Mouse (Mus musculus) liver, embryonic 11.5 days (tissue): ENCODE data around the gene Mbd3. TPM values are rescaled to one million over a fixed set of nuclear protein-coding genes. Genes with fewer than 3 reads are reported as not detected.

Experiments used
- ATAC-seq: fragments of 200-750 bp; cut with Nextera tagmentation; replicated peaks from 2 replicates; pipeline ENCODE4 v1.8.0; 2017; ENCODE audit warnings: moderate number of reproducible peaks, mild to moderate bottlenecking, moderate TSS enrichment, moderate library complexity; ENCODE audit not compliant: low FRiP score
- DNase-seq: peaks from one replicate; pipeline ENCODE4 v3.0.0-alpha.2; 2017; ENCODE audit warnings: low spot score
- H3K27ac ChIP-seq: fragments of 300-500 bp; sonication (generic); 2 replicates; pipeline ENCODE4 v1.5.1; 2014; ENCODE audit warnings: mild to moderate bottlenecking, low read depth, low read length, control low read depth
- H3K27me3 ChIP-seq: fragments of 300-500 bp; sonication (generic); replicated peaks from 2 replicates; pipeline ENCODE4 v1.6.1; 2014; ENCODE audit warnings: low read length, mixed read lengths; ENCODE audit not compliant: control insufficient read depth, insufficient read depth
- H3K36me3 ChIP-seq: fragments of 300-500 bp; sonication (generic); 2 replicates; pipeline ENCODE4 v1.6.1; 2014; ENCODE audit warnings: mild to moderate bottlenecking, low read length, moderate library complexity, mixed read lengths; ENCODE audit not compliant: control insufficient read depth, insufficient read depth
- H3K4me1 ChIP-seq: fragments of 300-500 bp; sonication (generic); replicated peaks from 2 replicates; pipeline ENCODE4 v1.6.1; 2014; ENCODE audit warnings: low read length, mixed read lengths; ENCODE audit not compliant: control insufficient read depth, insufficient read depth
- H3K4me2 ChIP-seq: fragments of 300-500 bp; sonication (generic); 2 replicates; pipeline ENCODE4 v1.6.1; 2014; ENCODE audit warnings: mild to moderate bottlenecking, control low read depth, moderate library complexity
- H3K4me3 ChIP-seq: fragments of 300-500 bp; sonication (generic); 2 replicates; pipeline ENCODE4 v1.5.1; 2014; ENCODE audit warnings: low read depth, low read length, control low read depth
- H3K9ac ChIP-seq: fragments of 300-500 bp; sonication (generic); 2 replicates; pipeline ENCODE4 v1.6.1; 2014; ENCODE audit warnings: low read depth, low read length, control low read depth
- H3K9me3 ChIP-seq: fragments of 300-500 bp; sonication (generic); 2 replicates; pipeline ENCODE4 v1.6.1; 2016; ENCODE audit warnings: low read length, inconsistent platforms, mixed read lengths; ENCODE audit not compliant: control insufficient read depth
- WGBS: fragments of 180-500 bp; shearing (Covaris S2); extraction: QIAGEN DNeasy Blood & Tissue Kit; methylation state at CpG from one replicate; pipeline ENCODE4 v1.1.7; 2014; 5-methylcytosine and 5-hydroxymethylcytosine counted together
- polyA plus RNA-seq: library from polyadenylated mRNA; unstranded; fragments of >200 nt; fragmentation: Nextera tagmentation; extraction: Ambion mirVana; gene quantifications from 2 replicates; pipeline ENCODE4 v1.2.1, GENCODE M21; 2014

Gene Mbd3
- polyA plus RNA-seq, 1 experiment from 2014 or later: 175 TPM

DNA sequence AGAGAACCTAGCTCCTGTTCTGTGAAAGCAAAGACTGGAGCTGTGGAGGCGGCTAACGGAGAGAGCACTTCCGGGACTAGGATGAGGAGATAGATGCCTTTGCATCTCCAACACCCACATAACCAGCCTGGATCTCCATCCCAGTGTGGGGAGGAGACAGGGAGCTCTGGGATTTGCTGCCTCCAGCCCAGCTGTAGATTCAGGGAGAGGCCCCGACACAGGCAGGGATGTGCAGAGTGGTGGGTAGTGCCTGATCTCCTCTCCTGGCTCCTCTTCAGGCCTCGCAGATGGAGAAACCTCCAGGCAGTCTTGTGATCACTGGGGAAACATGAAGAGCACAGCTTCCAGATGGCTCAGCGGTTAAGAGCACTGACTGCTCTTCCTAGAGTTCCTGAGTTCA, 26.6 kb downstream of the Mbd3 start:
- peaks cover 10% of the 10 kb centered on the region; the same call in 1 of the 2 replicates for H3K27me3 ChIP-seq
- H3K9ac ChIP-seq: no peak overlapping the region
- H3K36me3 ChIP-seq: no peaks in the 10 kb centered on the region
- 77% methylated on average over 6 of the region's 6 CpGs for WGBS
- no peak overlapping the region for H3K4me2 ChIP-seq
- no peak overlapping the region for H3K27ac ChIP-seq
- H3K9me3 ChIP-seq: no peaks in the 10 kb centered on the region
- H3K4me1 ChIP-seq: no peaks in the 10 kb centered on the region
- H3K4me3 ChIP-seq: no peak overlapping the region
- DNase-seq: no peak
- ATAC-seq: no peak

DNA sequence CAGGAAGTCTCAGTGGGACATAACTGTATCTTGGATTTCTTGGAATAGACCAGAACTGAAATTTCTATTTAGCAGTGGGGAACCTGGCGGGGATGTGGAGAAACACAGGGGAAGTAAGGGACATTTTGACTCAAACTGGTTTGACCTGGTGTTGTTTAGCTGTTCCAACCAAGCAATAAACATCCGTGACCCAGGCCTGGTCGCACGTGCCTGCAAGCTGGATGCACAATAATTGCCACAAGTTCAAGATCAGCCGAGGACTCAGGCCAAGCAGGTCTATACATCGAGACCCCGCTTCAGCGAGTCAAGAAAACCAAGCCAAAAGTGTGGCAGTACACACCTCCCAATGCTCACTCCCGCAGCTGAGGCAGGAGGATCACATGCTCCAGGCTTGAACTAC, 27.4 kb downstream of the Mbd3 start:
- no peaks in the 10 kb centered on the region for H3K36me3 ChIP-seq
- H3K9me3 ChIP-seq: no peaks in the 10 kb centered on the region
- no peak overlapping the region for H3K4me3 ChIP-seq
- DNase-seq: no peak
- peaks cover 14% of the 10 kb centered on the region; the same call in 1 of the 2 replicates for H3K27me3 ChIP-seq
- no peak overlapping the region for H3K27ac ChIP-seq
- no peak overlapping the region for H3K9ac ChIP-seq
- H3K4me2 ChIP-seq: no peak overlapping the region
- no peaks in the 10 kb centered on the region for H3K4me1 ChIP-seq
- no peak for ATAC-seq
- 53% methylated on average over 9 of the region's 9 CpGs for WGBS

DNA sequence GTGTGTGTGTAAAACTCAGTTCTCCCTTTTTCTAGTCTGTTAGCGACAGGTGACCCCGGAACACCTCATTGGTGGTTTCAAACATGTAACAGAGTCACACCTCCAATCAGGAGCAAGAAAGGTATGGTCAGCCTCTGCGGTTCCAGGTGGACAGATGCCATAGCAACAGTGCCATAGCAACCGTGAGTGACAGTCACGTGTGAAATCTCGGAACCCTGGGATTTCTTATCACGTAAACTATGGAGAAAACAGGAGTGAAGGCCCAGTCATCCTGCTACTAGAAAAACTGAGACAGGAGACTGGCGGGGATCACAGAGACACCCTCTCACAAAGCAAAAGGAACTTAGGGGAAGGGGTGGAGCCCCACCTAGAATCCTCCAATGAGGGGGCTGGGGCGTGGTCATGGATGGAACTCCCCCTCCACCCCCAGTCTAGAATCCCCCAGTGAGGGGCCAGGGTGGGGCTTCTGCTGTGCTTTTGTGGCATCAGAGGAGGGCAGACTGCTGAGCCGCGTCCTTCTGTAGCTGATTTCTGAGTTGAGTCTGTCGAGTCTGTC, 27.9 kb downstream of the Mbd3 start:
- DNase-seq (no peak), ATAC-seq (no peak; the same call in 1 of the 2 replicates)
- no peak overlapping the region for H3K4me3 ChIP-seq
- no peaks in the 10 kb centered on the region for H3K4me1 ChIP-seq
- WGBS: 6% methylated on average over 12 of the region's 12 CpGs
- H3K36me3 ChIP-seq: no peaks in the 10 kb centered on the region
- H3K27ac ChIP-seq: no peak overlapping the region
- peaks cover 18% of the 10 kb centered on the region for H3K27me3 ChIP-seq
- H3K4me2 ChIP-seq: no peak overlapping the region
- no peak overlapping the region for H3K9ac ChIP-seq
- no peaks in the 10 kb centered on the region for H3K9me3 ChIP-seq

DNA sequence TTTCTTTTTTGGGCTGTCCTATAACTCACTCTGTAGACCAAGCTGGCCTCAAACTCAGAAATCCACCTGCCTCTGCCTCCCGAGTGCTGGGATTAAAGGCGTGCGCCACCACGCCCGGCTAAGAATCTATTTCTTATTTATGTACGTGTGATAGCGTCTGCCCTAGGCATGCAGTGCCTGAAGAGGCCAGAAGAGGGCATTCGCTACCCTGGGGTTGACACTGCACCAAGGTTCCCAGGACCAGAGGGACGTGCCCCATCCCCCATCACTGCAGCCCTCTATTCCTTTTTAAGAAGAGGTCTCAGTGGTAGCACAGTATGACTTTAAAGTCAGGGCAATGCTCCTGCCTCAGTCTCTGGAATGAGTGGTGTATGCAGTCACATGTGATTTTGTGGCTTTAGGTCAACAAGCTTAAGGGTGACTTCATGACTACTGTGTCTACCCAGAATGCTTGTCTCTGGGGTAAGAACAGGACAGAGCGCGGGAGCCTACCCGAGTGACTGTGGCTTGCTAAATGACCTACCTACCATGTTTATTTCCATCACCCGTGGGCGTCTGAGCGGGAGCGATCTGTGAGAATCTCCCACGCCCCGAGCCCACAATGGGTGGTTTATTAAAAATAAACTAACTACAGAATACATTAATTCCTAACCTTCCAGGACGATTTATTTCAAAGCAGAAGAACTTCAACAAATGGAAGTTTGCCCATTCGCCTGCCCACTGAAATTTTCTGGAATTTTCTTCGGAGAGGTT, 29.2 kb downstream of the Mbd3 start:
- DNase-seq: no peak
- 73% methylated on average over 21 of the region's 21 CpGs for whole genome bisulfite sequencing
- Histone ChIP-seq H3K4me1 (no peaks in the 10 kb centered on the region), H3K4me2 (no peak overlapping the region), H3K9ac (no peak overlapping the region), H3K4me3 (no peak overlapping the region), H3K36me3 (no peaks in the 10 kb centered on the region), H3K9me3 (no peaks in the 10 kb centered on the region), H3K27me3 (peaks cover 27% of the 10 kb centered on the region), H3K27ac (no peak overlapping the region)
- ATAC-seq: no peak

DNA sequence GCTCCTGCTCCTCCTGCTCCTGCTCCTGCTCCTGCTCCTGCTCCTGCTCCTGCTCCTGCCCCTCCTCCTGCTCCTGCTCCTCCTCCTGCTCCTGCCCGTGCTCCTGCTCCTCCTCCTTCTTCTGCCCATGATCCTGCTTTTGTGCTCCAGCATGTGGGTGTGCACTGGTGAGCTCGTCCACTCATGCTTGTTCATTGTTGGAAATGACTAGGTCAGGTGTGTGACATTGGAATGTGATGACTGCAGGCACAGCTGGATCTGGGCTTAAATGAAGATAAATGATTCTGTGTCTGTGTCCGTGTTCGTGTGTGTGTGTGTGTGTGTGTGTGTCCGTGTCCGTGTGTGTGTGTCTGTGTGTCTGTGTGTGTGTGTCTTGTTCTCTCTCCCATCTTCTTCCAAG, 31.0 kb downstream of the Mbd3 start:
- ATAC-seq (no peak), DNase-seq (no peak)
- Histone ChIP-seq H3K9me3 (no peaks in the 10 kb centered on the region), H3K9ac (no peak overlapping the region), H3K27me3 (peaks cover 42% of the 10 kb centered on the region), H3K4me3 (no peak overlapping the region), H3K36me3 (no peaks in the 10 kb centered on the region), H3K27ac (no peak overlapping the region), H3K4me1 (no peaks in the 10 kb centered on the region), H3K4me2 (no peak overlapping the region)
- 78% methylated on average over 6 of the region's 6 CpGs for whole genome bisulfite sequencing

DNA sequence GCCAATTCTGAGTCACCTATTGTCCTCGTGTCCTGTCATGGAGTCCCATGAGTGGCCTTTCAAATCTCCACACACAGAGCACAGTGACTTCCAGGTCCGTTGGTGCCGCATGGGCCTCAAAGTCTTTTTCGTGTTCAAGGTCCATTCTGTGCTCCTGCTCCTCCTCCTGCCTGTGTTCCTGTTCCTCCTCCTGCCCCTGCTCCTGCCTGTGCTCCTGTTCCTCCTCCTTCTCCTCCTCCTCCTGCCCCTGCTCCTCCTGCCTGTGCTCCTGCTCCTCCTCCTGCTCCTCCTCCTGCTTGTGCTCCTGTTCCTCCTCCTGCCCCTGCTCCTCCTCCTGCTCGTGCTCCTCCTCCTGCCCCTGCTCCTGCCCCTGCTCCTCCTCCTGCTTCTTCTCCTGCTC, 31.4 kb downstream of the Mbd3 start:
- no peak overlapping the region for H3K9ac ChIP-seq
- H3K27me3 ChIP-seq: peaks cover 42% of the 10 kb centered on the region
- no peak overlapping the region for H3K27ac ChIP-seq

DNA sequence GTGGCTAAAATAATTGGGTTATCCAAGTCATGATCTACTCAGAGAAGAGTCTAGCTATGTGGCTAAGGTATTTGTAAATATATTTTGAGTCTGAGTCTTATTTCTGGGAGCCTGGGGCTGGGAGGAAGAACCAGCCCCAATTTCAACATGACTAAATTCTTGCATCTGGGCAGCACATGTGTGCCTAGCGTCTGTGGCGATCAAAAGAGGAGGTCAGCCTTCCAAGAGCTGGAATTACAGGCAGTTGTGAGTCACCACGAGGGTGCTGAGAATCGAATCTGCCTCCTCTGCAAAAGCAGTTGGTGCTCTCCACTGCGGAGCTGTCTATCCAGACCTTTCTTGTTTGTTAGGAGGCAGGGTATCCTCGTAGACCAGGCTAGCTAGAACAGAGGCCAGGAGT, 33.6 kb downstream of the Mbd3 start:
- Histone ChIP-seq H3K27me3 (peaks cover 43% of the 10 kb centered on the region), H3K4me3 (no peak overlapping the region), H3K9me3 (no peaks in the 10 kb centered on the region), H3K4me1 (no peaks in the 10 kb centered on the region), H3K9ac (no peak overlapping the region), H3K4me2 (no peak overlapping the region), H3K36me3 (no peaks in the 10 kb centered on the region), H3K27ac (no peak overlapping the region)
- ATAC-seq: no peak
- DNase-seq: no peak
- WGBS: 59% methylated on average over 6 of the region's 6 CpGs

More for the DNA sequence above, 31.4 kb downstream of the Mbd3 start:
- DNase-seq (no peak), ATAC-seq (no peak)
- Histone ChIP-seq H3K4me1 (no peaks in the 10 kb centered on the region), H3K4me2 (no peak overlapping the region), H3K4me3 (no peak overlapping the region), H3K9me3 (no peaks in the 10 kb centered on the region), H3K36me3 (no peaks in the 10 kb centered on the region)
- 60% methylated on average over 5 of the region's 5 CpGs for WGBS

DNA sequence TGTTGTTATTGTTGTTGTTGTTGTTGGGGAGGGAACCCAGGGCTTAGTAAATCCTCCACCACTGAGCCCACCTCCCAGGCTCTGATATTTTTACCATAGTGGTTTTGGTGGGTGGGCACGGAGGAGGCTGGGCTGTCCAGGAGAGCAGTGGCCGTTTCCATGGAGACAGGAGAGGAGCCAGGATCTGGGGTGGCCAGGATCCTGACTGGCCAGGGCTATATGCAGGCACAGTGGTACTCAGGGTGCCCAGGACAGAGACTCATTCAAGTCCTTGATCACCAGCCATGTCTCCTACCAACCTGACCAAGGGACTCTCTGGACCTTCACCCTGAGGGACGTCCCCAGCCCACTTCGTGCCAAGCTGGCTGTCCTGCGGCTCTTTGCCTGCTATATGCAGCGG, 35.6 kb downstream of the Mbd3 start:
- DNase-seq (no peak), ATAC-seq (no peak)
- H3K36me3 ChIP-seq: no peaks in the 10 kb centered on the region
- WGBS: 51% methylated on average over 6 of the region's 6 CpGs
- H3K4me2 ChIP-seq: no peak overlapping the region
- H3K9ac ChIP-seq: no peak overlapping the region
- H3K9me3 ChIP-seq: no peaks in the 10 kb centered on the region
- H3K27ac ChIP-seq: no peak overlapping the region
- no peaks in the 10 kb centered on the region for H3K4me1 ChIP-seq
- H3K27me3 ChIP-seq: peaks cover 56% of the 10 kb centered on the region
- H3K4me3 ChIP-seq: no peak overlapping the region
